Comparison of ENCODE assay signal across 8 mouse cellular contexts in genomic region chr6:29767813-29768660, GRCm38 (mm10). TPM values are rescaled to one million over a fixed set of nuclear protein-coding genes. Genes with fewer than 3 reads are reported as not detected.
A peak's percentile ranks its signal among the peaks of the same experiment; 100 is the strongest.
DNase-seq lines count a peak whose midpoint lies in the region; ATAC-seq and TF ChIP-seq lines count a peak whose summit lies in the region.

TSS of gene Ahcyl2 (plus strand) at chr6:29768011.

- WGBS in hindbrain, postnatal 0 days, result under 1% methylated on average over 50 of the region's 61 CpGs

- H3K9ac ChIP-seq in hindbrain, postnatal 0 days (replicated peaks; ENCODE audit: low read length), result peak within 1 kb of the TSS; percentile 83

- peak; percentile 89 for DNase-seq in WW6 (ENCODE audit: low read depth, low spot score)
- peak; percentile 88 to 93 for DNase-seq in cerebellum, postnatal 4 days (ENCODE audit: low spot score in 2 of 2)
- DNase-seq in gastrocnemius, adult 2 months, result peak; percentile 98
- peak; percentile 98 for DNase-seq in hindbrain, postnatal 0 days (ENCODE audit: low spot score)
- DNase-seq in left cerebral cortex, adult 2 months (ENCODE audit: extremely low spot score in 1 of 2, low spot score in 2 of 2), result peak; percentile 93 to 95
- peak; percentile 93 to 95 for DNase-seq in right cerebral cortex, adult 2 months (ENCODE audit: low spot score in 2 of 2)
- DNase-seq in urinary bladder, postnatal 14 days (ENCODE audit: low spot score), result peak; percentile 97

- peak; percentile 98 for ATAC-seq in hindbrain, postnatal 0 days
- ATAC-seq in megakaryocyte, adult 5-6 weeks (ENCODE audit: poor library complexity, severe bottlenecking), result peak; percentile 96

- intact Hi-C loops in gastrocnemius, adult 2 months (cut with DNase I), result loop anchor here (2.0 kb wide), 1 partner anchor 51 kb away; no protein-coding TSS in a partner anchor
- intact Hi-C loops in left cerebral cortex, adult 2 months (cut with DNase I), result loop anchor here (2.0 to 5.0 kb wide), 2 partner anchors 47 to 279 kb away; partner anchors contain the start of gene Nrf1

- peak within 1 kb of the TSS; percentile 67 for H3K4me2 ChIP-seq in hindbrain, postnatal 0 days (ENCODE audit: low read depth, low read length)

- TF ChIP-seq CTCF in gastrocnemius, adult 2 months (IDR thresholded peaks at IDR 0.05), result no peak
- TF ChIP-seq CTCF in hindbrain, postnatal 0 days (IDR thresholded peaks at IDR 0.05; ENCODE audit: low read depth), result no peak
- no peak for TF ChIP-seq CTCF in left cerebral cortex, adult 2 months (IDR thresholded peaks at IDR 0.05)

- peaks cover 2% of the 10 kb centered on the region; the same call in 1 of the 2 replicates for H3K4me1 ChIP-seq in hindbrain, postnatal 0 days (ENCODE audit: insufficient read depth, low read length)

- peak within 1 kb of the TSS; percentile 97 for H3K4me3 ChIP-seq in gastrocnemius, adult 2 months
- H3K4me3 ChIP-seq in hindbrain, postnatal 0 days (ENCODE audit: low read length), result peak within 1 kb of the TSS; percentile 87
- peak within 1 kb of the TSS; percentile 91 for H3K4me3 ChIP-seq in left cerebral cortex, adult 2 months

- no peaks in the 10 kb centered on the region for H3K36me3 ChIP-seq in hindbrain, postnatal 0 days (ENCODE audit: insufficient read depth, low read length)

- H3K27me3 ChIP-seq in hindbrain, postnatal 0 days (ENCODE audit: insufficient read depth, low read length), result no peaks in the 10 kb centered on the region

- H3K9me3 ChIP-seq in hindbrain, postnatal 0 days (ENCODE audit: low read length), result no peaks in the 10 kb centered on the region

- H3K27ac ChIP-seq in gastrocnemius, adult 2 months, result peak within 1 kb of the TSS; percentile 93
- peak within 1 kb of the TSS; percentile 96 for H3K27ac ChIP-seq in hindbrain, postnatal 0 days
- H3K27ac ChIP-seq in left cerebral cortex, adult 2 months, result peak within 1 kb of the TSS; percentile 91

RNA-seq across cellular contexts. Expression of gene Ahcyl2, which starts in this region (rescaled TPM):
- total RNA-seq in gastrocnemius, adult 2 months (2021), result 10 to 100 TPM; 14.7 to 20.3 TPM
- 56.8 and 57.5 TPM in 2 replicates for total RNA-seq in hindbrain, postnatal 0 days (2014; rRNA removed)
- 19.6 and 23.1 TPM in 2 replicates for polyA plus RNA-seq in hindbrain, postnatal 0 days (2015; fragmentation: Nextera tagmentation; extraction: Ambion mirVana)
- 100 to 1,000 TPM; 137 to 141 TPM for total RNA-seq in left cerebral cortex, adult 2 months (2021)
- total RNA-seq in megakaryocyte, adult 5-6 weeks (2015), result 34.2 and 46.4 TPM in 2 replicates
- 80.8 and 82.7 TPM in 2 replicates for total RNA-seq in megakaryocyte, adult 5-6 weeks (2017)

Comparison
In these comparisons a context has a peak if more than half of its experiments do, and no peak if none do; other contexts are left out.
1. Peak in every context shown above with its lines: DNase-seq, ATAC-seq, H3K4me3 ChIP-seq and H3K27ac ChIP-seq.